Mouse (Mus musculus) kidney, adult 2 months (tissue): ENCODE data around the gene Nrcam.

ENCODE experiments used
- CTCF ChIP-seq: fragments of 200-500 bp; conservative IDR thresholded peaks from 2 replicates; pipeline ENCODE4 v1.5.1; 2011; ENCODE audit warnings: low read depth, mild to moderate bottlenecking, control low read depth, low read length, moderate library complexity, mixed read lengths; ENCODE audit not compliant: insufficient read depth, insufficient read length
- POLR2A ChIP-seq: fragments of 200-500 bp; IDR thresholded peaks from one replicate; pipeline ENCODE4 v1.6.1; 2011; ENCODE audit warnings: low read depth, low read length, control low read depth

DNA sequence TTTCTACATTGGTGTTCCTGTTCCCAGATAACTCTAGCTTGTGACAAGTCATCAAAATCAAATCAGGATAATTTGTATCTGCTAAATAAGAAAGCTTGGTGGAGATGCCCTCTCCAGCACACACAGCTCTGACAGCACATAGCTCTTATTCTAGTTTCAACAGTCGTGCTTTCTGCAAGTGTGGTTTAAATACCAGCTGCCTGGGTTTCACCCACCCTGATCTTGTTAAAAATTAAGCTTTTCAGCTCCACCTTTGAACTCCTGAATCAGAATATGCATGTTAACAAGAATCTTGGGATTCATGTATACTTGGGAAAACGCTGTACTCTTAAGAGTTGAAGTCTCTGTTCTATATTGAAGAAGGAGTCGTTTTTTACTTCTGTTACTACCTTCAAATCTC, 66.2 kb downstream of the Nrcam start:
- TF ChIP-seq CTCF, result no peak
- TF ChIP-seq POLR2A, result no peak
